Mouse (Mus musculus) midbrain, embryonic 11.5 days (tissue): Measurements from ENCODE around the gene Eif4g3. TPM values are rescaled to one million over a fixed set of nuclear protein-coding genes. Genes with fewer than 3 reads are reported as not detected.

ENCODE experiments used
- ATAC-seq: fragments of 200-750 bp; cut with Nextera tagmentation; 2 replicates; pipeline ENCODE4 v1.8.0; 2017; ENCODE audit warnings: moderate TSS enrichment, moderate library complexity; ENCODE audit not compliant: low FRiP score
- DNase-seq: peaks from one replicate; pipeline ENCODE4 v3.0.0; 2015; ENCODE audit warnings: low spot score; ENCODE audit errors: missing footprints
- H3K27ac ChIP-seq: fragments of 300-500 bp; sonication (generic); 2 replicates; pipeline ENCODE4 v1.5.1; 2014; ENCODE audit warnings: low read depth, low read length
- H3K27me3 ChIP-seq: fragments of 300-500 bp; sonication (generic); 2 replicates; pipeline ENCODE4 v1.6.1; 2014; ENCODE audit warnings: mild to moderate bottlenecking, low read length, moderate library complexity, mixed read lengths; ENCODE audit not compliant: control insufficient read depth, insufficient read depth
- H3K36me3 ChIP-seq: fragments of 300-500 bp; sonication (generic); 2 replicates; pipeline ENCODE4 v1.6.1; 2014; ENCODE audit warnings: mild to moderate bottlenecking, low read length, moderate library complexity, mixed read lengths; ENCODE audit not compliant: control insufficient read depth, insufficient read depth
- H3K4me1 ChIP-seq: fragments of 300-500 bp; sonication (generic); 2 replicates; pipeline ENCODE4 v1.6.1; 2014; ENCODE audit warnings: low read length; ENCODE audit not compliant: control insufficient read depth, insufficient read depth
- H3K4me2 ChIP-seq: fragments of 300-500 bp; sonication (generic); 2 replicates; pipeline ENCODE4 v1.6.1; 2014; ENCODE audit warnings: mild to moderate bottlenecking, moderate library complexity
- H3K4me3 ChIP-seq: fragments of 300-500 bp; sonication (generic); 2 replicates; pipeline ENCODE4 v1.5.1; 2014; ENCODE audit warnings: low read depth, low read length
- H3K9ac ChIP-seq: fragments of 300-500 bp; sonication (generic); 2 replicates; pipeline ENCODE4 v1.6.1; 2014; ENCODE audit warnings: low read length
- H3K9me3 ChIP-seq: fragments of 300-500 bp; sonication (generic); 2 replicates; pipeline ENCODE4 v1.6.1; 2016; ENCODE audit warnings: low read length; ENCODE audit not compliant: control insufficient read depth
- WGBS: fragments of 180-500 bp; shearing (Covaris S2); extraction: QIAGEN DNeasy Blood & Tissue Kit; methylation state at CpG from one replicate; pipeline ENCODE4 v1.1.7; 2014; 5-methylcytosine and 5-hydroxymethylcytosine counted together
- polyA plus RNA-seq: library from polyadenylated mRNA; unstranded; fragments of >200 nt; fragmentation: Nextera tagmentation; extraction: Ambion mirVana; gene quantifications from 2 replicates; pipeline ENCODE4 v1.2.1, GENCODE M21; 2014

Eif4g3 gene
- polyA plus RNA-seq, 1 experiment from 2014 or later, result 41.9 TPM

DNA sequence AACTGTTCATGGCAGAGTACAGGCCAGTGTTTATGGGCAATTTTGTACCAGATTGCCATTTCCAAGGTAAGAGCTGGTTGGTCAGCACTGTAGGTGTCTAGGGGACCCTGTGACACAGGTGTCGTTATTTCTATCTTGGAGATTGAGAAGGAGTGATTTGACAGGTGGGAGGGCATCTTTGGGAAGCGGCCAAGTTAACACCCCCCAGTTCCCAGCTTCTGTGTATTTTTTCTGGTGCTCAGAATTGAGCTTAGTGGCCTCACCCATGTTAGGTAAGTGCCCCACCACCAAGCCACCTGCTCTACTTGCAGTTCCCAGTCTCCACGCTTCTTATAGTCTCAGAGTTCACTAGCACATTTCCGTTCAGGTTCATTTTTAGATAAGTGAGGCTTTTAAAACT is 76.5 kb downstream of the Eif4g3 start:
- Histone ChIP-seq H3K9ac (no peak overlapping the region), H3K27ac (no peak overlapping the region), H3K4me1 (no peaks in the 10 kb centered on the region), H3K27me3 (no peaks in the 10 kb centered on the region), H3K4me3 (no peak overlapping the region), H3K36me3 (no peaks in the 10 kb centered on the region), H3K9me3 (no peaks in the 10 kb centered on the region), H3K4me2 (no peak overlapping the region)
- ATAC-seq (no peak), DNase-seq (no peak)
- 91% methylated on average over 4 of the region's 4 CpGs for WGBS

DNA sequence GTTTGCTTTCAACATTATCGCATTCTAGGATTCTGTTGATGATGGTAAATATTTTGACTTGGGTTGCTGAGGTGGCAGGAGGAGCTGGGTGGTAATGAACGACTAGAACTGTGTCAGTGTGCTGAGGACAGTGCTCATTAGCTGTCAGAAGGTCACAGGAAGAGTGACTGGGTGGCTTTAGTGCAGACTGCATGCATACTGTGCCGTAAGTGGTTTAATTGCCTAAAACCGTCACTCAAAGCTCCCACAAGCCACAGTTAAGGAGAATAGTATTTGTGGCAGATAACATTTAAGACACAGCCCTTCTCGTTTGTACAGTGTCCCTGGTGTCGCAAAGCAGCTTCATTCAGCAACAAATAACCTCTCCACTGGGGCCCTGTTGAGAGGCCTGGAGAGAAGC is 78.7 kb downstream of the Eif4g3 start:
- WGBS, result 86% methylated on average over 6 of the region's 6 CpGs

DNA sequence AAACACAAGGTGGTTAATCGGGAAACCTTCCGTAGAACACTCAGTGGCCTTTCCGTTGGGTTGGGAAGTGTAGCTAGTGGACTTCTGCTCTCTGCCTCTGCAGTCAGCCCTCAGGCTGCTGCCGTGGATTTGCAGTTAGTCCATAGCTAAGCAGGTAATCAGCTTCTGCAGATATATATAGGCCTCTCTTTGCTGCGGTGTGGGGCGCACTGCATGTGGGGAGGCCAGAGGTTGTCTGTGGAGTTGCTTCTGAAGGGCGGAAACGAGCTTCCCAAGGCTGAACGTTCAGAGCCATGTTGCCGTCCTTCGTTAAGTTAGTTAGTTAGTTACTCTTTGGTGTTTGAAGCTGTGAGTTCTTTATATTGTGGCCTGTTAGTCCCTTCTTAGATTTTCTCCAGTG is 80.3 kb downstream of the Eif4g3 start:
- WGBS, result 91% methylated on average over 11 of the region's 11 CpGs
- peaks cover 5% of the 10 kb centered on the region; the same call in 1 of the 2 replicates for H3K36me3 ChIP-seq

More for the DNA sequence above, 78.7 kb downstream of the Eif4g3 start:
- DNase-seq, result no peak
- H3K9me3 ChIP-seq, result no peaks in the 10 kb centered on the region
- no peak overlapping the region for H3K9ac ChIP-seq
- no peak overlapping the region for H3K27ac ChIP-seq
- no peaks in the 10 kb centered on the region for H3K27me3 ChIP-seq
- H3K4me1 ChIP-seq, result no peaks in the 10 kb centered on the region
- H3K4me2 ChIP-seq, result no peak overlapping the region
- H3K4me3 ChIP-seq, result no peak overlapping the region
- no peak for ATAC-seq
- H3K36me3 ChIP-seq, result no peaks in the 10 kb centered on the region

DNA sequence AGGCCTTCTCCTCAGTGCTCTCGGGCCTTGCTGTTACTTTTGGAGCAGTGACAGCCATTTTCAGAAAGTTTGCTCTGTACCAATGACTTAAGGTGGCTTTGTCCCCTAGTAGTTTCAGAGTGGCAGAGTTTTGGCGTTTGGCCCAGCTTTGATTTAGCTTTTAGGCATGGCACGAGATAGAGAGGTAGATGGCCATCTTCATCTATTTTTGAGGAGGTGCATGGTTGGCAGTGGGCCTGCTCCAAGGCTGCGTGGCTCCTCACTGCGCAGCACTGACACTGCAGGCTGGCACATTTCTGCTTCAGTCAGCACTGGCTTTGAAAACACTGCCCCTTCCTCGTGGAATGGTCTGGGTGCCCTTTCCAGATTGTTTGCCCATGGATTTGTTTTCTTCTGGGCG is 80.7 kb downstream of the Eif4g3 start:
- Histone ChIP-seq H3K36me3 (peaks cover 5% of the 10 kb centered on the region; the same call in 1 of the 2 replicates), H3K9me3 (no peaks in the 10 kb centered on the region), H3K9ac (no peak overlapping the region), H3K27me3 (no peaks in the 10 kb centered on the region), H3K27ac (no peak overlapping the region), H3K4me3 (no peak overlapping the region), H3K4me1 (no peaks in the 10 kb centered on the region), H3K4me2 (no peak overlapping the region)
- WGBS, result 92% methylated on average over 7 of the region's 7 CpGs
- no peak for ATAC-seq
- no peak for DNase-seq

More for the DNA sequence above, 80.3 kb downstream of the Eif4g3 start:
- Histone ChIP-seq H3K9ac (no peak overlapping the region), H3K4me3 (no peak overlapping the region), H3K27me3 (no peaks in the 10 kb centered on the region), H3K4me2 (no peak overlapping the region), H3K27ac (no peak overlapping the region), H3K9me3 (no peaks in the 10 kb centered on the region), H3K4me1 (no peaks in the 10 kb centered on the region)
- DNase-seq (no peak), ATAC-seq (no peak)

DNA sequence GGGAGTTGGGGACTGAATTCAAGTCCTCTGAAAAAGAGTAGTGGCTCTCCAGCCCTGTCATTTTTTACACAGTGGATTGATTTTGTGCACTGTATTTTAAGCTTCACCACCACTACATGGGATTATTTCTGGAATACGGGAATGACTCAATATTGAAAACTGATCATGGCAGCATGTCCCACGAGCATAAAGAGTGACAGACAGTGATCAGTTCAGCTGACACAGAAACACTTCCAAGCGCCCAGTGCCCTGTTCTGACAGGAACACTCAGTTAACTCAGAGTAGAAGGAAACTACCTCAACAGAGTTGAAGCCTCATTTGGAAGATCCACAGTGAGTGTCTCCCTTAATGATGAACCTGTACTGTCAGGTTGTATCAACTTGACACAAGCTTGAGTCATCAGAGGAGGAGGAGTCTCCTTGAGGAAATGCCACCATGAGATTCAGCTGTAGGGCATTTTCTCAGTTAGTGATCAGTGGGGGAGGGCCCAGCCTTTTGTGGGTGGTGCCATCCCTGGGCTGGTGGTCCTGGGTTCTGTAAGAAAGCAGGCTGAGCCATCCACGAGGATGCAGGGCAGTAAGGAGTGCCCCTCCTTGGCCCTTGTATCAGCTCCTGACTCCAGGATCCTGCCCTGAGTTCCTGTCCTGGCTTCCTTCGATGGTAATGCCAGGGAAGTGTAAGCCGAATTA is 82.2 kb downstream of the Eif4g3 start:
- Histone ChIP-seq H3K36me3 (peaks cover 5% of the 10 kb centered on the region; the same call in 1 of the 2 replicates), H3K9ac (no peak overlapping the region), H3K27ac (no peak overlapping the region), H3K4me1 (no peaks in the 10 kb centered on the region), H3K4me2 (no peak overlapping the region), H3K9me3 (no peaks in the 10 kb centered on the region), H3K27me3 (no peaks in the 10 kb centered on the region), H3K4me3 (no peak overlapping the region)
- ATAC-seq (no peak), DNase-seq (no peak)
- WGBS, result 77% methylated on average over 6 of the region's 6 CpGs

DNA sequence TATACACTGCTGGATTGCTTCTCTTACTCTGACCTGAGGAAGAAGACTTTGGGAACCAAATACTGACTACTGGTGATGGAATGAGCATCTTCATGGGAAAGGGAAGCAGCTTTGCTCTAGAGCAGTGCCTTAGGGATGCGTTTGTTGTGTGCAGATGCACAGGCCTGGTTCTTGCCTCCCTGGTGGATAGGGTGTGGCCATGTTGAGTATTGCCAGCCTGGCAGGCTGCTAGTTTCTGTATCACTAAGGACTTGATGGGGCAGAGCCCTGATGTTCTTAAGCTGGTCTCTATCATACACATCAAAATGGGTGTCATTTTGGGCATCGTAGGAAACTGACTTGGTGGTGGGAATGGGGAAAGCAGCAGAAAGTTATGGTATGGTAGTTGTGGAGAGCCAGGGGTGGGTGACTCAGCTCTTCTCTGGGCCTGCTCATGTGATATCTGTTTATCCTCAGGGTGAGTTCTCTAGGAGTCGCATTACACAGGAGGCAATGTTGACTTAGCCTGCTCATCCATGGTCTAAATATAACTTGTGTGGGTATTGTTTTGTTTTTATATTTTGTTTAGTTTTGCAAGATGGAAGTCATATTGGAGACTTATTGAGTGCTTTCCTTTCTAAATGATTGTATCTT is 85.0 kb downstream of the Eif4g3 start:
- H3K4me2 ChIP-seq, result no peak overlapping the region
- no peak for ATAC-seq
- WGBS, result 87% methylated on average over 3 of the region's 3 CpGs

DNA sequence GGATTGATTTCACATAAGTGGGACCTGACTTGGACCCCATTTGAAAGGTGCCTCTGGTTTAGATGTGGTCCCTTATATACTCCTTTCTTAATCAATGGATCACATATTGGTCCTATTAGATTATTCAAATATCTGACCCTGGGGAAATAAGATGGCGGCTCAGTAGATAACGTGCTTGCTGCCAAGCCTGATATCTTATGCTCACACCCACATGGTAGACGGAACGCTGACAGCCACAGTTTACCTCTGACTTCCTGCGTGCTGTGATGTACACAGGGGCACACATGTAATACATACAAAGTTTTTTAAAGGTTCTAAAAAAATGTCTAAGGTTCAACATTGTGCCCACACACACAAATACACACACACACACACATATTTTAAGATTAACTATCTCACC is 86.4 kb downstream of the Eif4g3 start:
- no peak for DNase-seq
- no peak overlapping the region for H3K9ac ChIP-seq
- ATAC-seq, result no peak

More for the DNA sequence above, 85.0 kb downstream of the Eif4g3 start:
- Histone ChIP-seq H3K9ac (no peak overlapping the region), H3K27ac (no peak overlapping the region), H3K4me3 (no peak overlapping the region), H3K4me1 (no peaks in the 10 kb centered on the region), H3K36me3 (peaks cover 5% of the 10 kb centered on the region; the same call in 1 of the 2 replicates), H3K9me3 (no peaks in the 10 kb centered on the region), H3K27me3 (no peaks in the 10 kb centered on the region)
- no peak for DNase-seq

DNA sequence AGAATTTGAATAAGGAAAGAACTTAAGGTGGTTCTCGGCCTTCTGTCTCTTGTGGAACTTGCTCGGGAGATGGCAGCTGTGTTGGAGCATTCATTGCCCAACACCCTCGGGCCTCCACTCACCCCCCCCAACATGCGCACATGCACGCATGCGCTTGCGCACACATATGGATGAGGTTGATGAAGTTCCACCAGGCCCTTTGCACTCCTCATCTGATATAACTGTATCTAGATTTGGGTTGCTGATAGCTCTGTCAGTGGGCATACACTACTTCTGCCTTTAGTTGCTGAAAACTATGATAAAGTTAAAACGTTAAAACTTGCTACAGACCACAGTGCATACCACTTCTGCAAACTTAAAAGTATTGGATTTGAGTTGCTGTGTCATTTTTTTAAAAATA is 89.6 kb downstream of the Eif4g3 start:
- DNase-seq (no peak), ATAC-seq (no peak)
- no peak overlapping the region for H3K27ac ChIP-seq
- peaks cover 2% of the 10 kb centered on the region; the same call in 1 of the 2 replicates for H3K36me3 ChIP-seq
- 89% methylated on average over 8 of the region's 8 CpGs for WGBS
- H3K4me2 ChIP-seq, result no peak overlapping the region
- H3K9ac ChIP-seq, result no peak overlapping the region
- no peaks in the 10 kb centered on the region for H3K27me3 ChIP-seq
- no peaks in the 10 kb centered on the region for H3K9me3 ChIP-seq
- no peak overlapping the region for H3K4me3 ChIP-seq
- H3K4me1 ChIP-seq, result no peaks in the 10 kb centered on the region

More for the DNA sequence above, 86.4 kb downstream of the Eif4g3 start:
- Histone ChIP-seq H3K4me2 (no peak overlapping the region), H3K27me3 (no peaks in the 10 kb centered on the region), H3K9me3 (no peaks in the 10 kb centered on the region), H3K4me3 (no peak overlapping the region), H3K36me3 (peaks cover 5% of the 10 kb centered on the region; the same call in 1 of the 2 replicates), H3K4me1 (no peaks in the 10 kb centered on the region), H3K27ac (no peak overlapping the region)
- 92% methylated on average over 5 of the region's 5 CpGs for WGBS

DNA sequence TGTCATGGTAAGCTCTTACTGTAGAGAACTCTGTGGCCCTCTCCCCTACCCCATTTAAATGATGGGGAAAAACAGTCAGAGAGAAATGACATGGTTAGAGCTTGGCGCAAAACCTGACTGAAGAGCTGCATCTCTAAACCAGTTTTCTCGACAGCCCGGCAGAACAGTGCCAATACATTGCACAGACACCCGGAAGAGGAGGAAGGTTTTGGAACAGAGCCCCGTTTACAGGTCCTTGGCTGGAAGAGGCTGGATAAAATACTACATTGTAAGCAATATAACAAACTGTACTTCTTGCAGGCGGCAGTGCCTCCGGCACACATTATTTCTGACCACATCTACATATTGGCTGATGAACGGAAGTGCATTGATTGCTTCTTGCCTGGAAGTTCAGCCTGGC is 91.3 kb downstream of the Eif4g3 start:
- Histone ChIP-seq H3K4me2 (no peak overlapping the region), H3K4me3 (no peak overlapping the region), H3K9ac (no peak overlapping the region), H3K4me1 (no peaks in the 10 kb centered on the region), H3K36me3 (peaks cover 3% of the 10 kb centered on the region; the same call in 1 of the 2 replicates), H3K27ac (no peak overlapping the region), H3K27me3 (no peaks in the 10 kb centered on the region), H3K9me3 (no peaks in the 10 kb centered on the region)
- 98% methylated on average over 8 of the region's 8 CpGs for WGBS
- DNase-seq (no peak), ATAC-seq (no peak)
